Mouse (Mus musculus): ENCODE measurements around the gene Cdk11b. TPM values are rescaled to one million over a fixed set of nuclear protein-coding genes. Genes with fewer than 3 reads are reported as not detected.
A peak's percentile ranks its signal among the peaks of the same experiment; 100 is the strongest.

Cdk11b gene
- polyA plus RNA-seq, 1 experiment from 2014 or later = 49.4 TPM

GRCm38 (mm10) chr4:155589356-155589755 lies 35.3 kb upstream of the Cdk11b start:
- H3K4me3 ChIP-seq (replicated peaks; ENCODE audit: low read depth, low read length) = no peak overlapping the region
- peaks cover 67% of the 10 kb centered on the region for H3K36me3 ChIP-seq (ENCODE audit: control insufficient read depth, insufficient read depth, low read length)
- DNase-seq (no peak), ATAC-seq (ENCODE audit: low FRiP score, low TSS enrichment) (no peak)
- WGBS = 93% methylated on average over 5 of the region's 5 CpGs
- no peaks in the 10 kb centered on the region for H3K4me1 ChIP-seq (ENCODE audit: control insufficient read depth, insufficient read depth, low read length)
- H3K4me2 ChIP-seq (ENCODE audit: low read length) = no peak overlapping the region
- H3K9me3 ChIP-seq (ENCODE audit: control insufficient read depth, low read length) = no peaks in the 10 kb centered on the region
- no peak overlapping the region for H3K27ac ChIP-seq (replicated peaks; ENCODE audit: low read depth, low read length)
- H3K9ac ChIP-seq (replicated peaks; ENCODE audit: low read length) = no peak overlapping the region
- H3K27me3 ChIP-seq (ENCODE audit: control insufficient read depth, insufficient read depth, low read length) = no peaks in the 10 kb centered on the region

GRCm38 (mm10) chr4:155591012-155591719 lies 33.5 kb upstream of the Cdk11b start:
- no peak overlapping the region for H3K4me3 ChIP-seq (replicated peaks; ENCODE audit: low read depth, low read length)
- WGBS = 88% methylated on average over 7 of the region's 7 CpGs
- peaks cover 49% of the 10 kb centered on the region for H3K36me3 ChIP-seq (ENCODE audit: control insufficient read depth, insufficient read depth, low read length)

GRCm38 (mm10) chr4:155593780-155594179 lies 30.9 kb upstream of the Cdk11b start:
- Histone ChIP-seq H3K4me3 (replicated peaks; ENCODE audit: low read depth, low read length) (no peak overlapping the region), H3K36me3 (ENCODE audit: control insufficient read depth, insufficient read depth, low read length) (peaks cover 23% of the 10 kb centered on the region), H3K4me1 (ENCODE audit: control insufficient read depth, insufficient read depth, low read length) (no peaks in the 10 kb centered on the region), H3K27ac (replicated peaks; ENCODE audit: low read depth, low read length) (no peak overlapping the region), H3K27me3 (ENCODE audit: control insufficient read depth, insufficient read depth, low read length) (no peaks in the 10 kb centered on the region), H3K9me3 (ENCODE audit: control insufficient read depth, low read length) (no peaks in the 10 kb centered on the region), H3K9ac (replicated peaks; ENCODE audit: low read length) (no peak overlapping the region), H3K4me2 (ENCODE audit: low read length) (no peak overlapping the region)
- ATAC-seq (ENCODE audit: low FRiP score, low TSS enrichment) = no peak
- no peak for DNase-seq
- 54% methylated on average over 1 of the region's 1 CpGs for WGBS

More at GRCm38 (mm10) chr4:155591012-155591719, 33.5 kb upstream of the Cdk11b start:
- H3K9ac ChIP-seq (replicated peaks; ENCODE audit: low read length) = no peak overlapping the region
- no peaks in the 10 kb centered on the region for H3K27me3 ChIP-seq (ENCODE audit: control insufficient read depth, insufficient read depth, low read length)
- ATAC-seq (ENCODE audit: low FRiP score, low TSS enrichment) (no peak), DNase-seq (no peak)
- H3K27ac ChIP-seq (replicated peaks; ENCODE audit: low read depth, low read length) = no peak overlapping the region
- H3K9me3 ChIP-seq (ENCODE audit: control insufficient read depth, low read length) = no peaks in the 10 kb centered on the region
- no peaks in the 10 kb centered on the region for H3K4me1 ChIP-seq (ENCODE audit: control insufficient read depth, insufficient read depth, low read length)
- H3K4me2 ChIP-seq (ENCODE audit: low read length) = no peak overlapping the region

- H3K36me3 ChIP-seq (ENCODE audit: control insufficient read depth, insufficient read depth, low read length) = 0 out of 2 replicates have a peak, but pooled peaks cover 4% of the 10 kb centered on the region
- no peak overlapping the region for H3K4me2 ChIP-seq (ENCODE audit: low read length)
- no peak overlapping the region for H3K27ac ChIP-seq (replicated peaks; ENCODE audit: low read depth, low read length)
- no peaks in the 10 kb centered on the region for H3K9me3 ChIP-seq (ENCODE audit: control insufficient read depth, low read length)
- ATAC-seq (ENCODE audit: low FRiP score, low TSS enrichment) (no peak), DNase-seq (no peak)
- 82% methylated on average over 3 of the region's 3 CpGs for WGBS
- no peaks in the 10 kb centered on the region for H3K27me3 ChIP-seq (ENCODE audit: control insufficient read depth, insufficient read depth, low read length)
- no peak overlapping the region for H3K4me3 ChIP-seq (replicated peaks; ENCODE audit: low read depth, low read length)
- H3K9ac ChIP-seq (replicated peaks; ENCODE audit: low read length) = no peak overlapping the region
- no peaks in the 10 kb centered on the region for H3K4me1 ChIP-seq (ENCODE audit: control insufficient read depth, insufficient read depth, low read length)
These were observed 28.9 kb upstream of the Cdk11b start for GRCm38 (mm10) chr4:155595777-155596176.

GRCm38 (mm10) chr4:155596606-155597005 lies 28.0 kb upstream of the Cdk11b start:
- H3K27me3 ChIP-seq (ENCODE audit: control insufficient read depth, insufficient read depth, low read length) = no peaks in the 10 kb centered on the region
- no peaks in the 10 kb centered on the region for H3K4me1 ChIP-seq (ENCODE audit: control insufficient read depth, insufficient read depth, low read length)
- no peak overlapping the region for H3K9ac ChIP-seq (replicated peaks; ENCODE audit: low read length)
- 75% methylated on average over 5 of the region's 5 CpGs for WGBS
- ATAC-seq (ENCODE audit: low FRiP score, low TSS enrichment) (no peak), DNase-seq (no peak)
- no peak overlapping the region for H3K4me2 ChIP-seq (ENCODE audit: low read length)
- no peak overlapping the region for H3K27ac ChIP-seq (replicated peaks; ENCODE audit: low read depth, low read length)
- H3K9me3 ChIP-seq (ENCODE audit: control insufficient read depth, low read length) = no peaks in the 10 kb centered on the region
- no peak overlapping the region for H3K4me3 ChIP-seq (replicated peaks; ENCODE audit: low read depth, low read length)
- no peaks in the 10 kb centered on the region for H3K36me3 ChIP-seq (ENCODE audit: control insufficient read depth, insufficient read depth, low read length)

DNA sequence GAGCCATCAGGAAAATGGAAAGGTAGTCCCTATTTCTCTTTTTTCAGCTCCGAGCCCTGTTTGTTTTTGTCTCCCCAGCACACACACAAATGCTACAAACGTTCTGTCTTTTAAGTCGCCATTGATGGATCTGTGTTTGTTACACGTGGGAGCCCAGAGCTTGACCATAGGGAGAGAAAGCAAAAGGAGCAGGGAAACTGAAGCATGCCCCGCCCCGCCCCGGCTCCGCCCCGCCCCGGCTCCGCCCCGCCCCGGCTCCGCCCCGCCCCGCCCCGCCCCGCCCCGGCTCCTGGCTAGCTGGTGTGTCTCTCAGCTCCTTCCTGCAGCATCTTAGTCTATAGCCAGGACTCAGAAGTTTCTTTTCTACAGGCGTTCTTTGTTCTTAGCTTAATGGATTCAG lies 26.1 kb upstream of the Cdk11b start:
- no peak overlapping the region for H3K4me3 ChIP-seq (replicated peaks; ENCODE audit: low read depth, low read length)
- H3K36me3 ChIP-seq (ENCODE audit: control insufficient read depth, insufficient read depth, low read length) = peaks cover 4% of the 10 kb centered on the region; the same call in 1 of the 2 replicates
- H3K27ac ChIP-seq (replicated peaks; ENCODE audit: low read depth, low read length) = no peak overlapping the region
- H3K9ac ChIP-seq (replicated peaks; ENCODE audit: low read length) = no peak overlapping the region
- DNase-seq (no peak), ATAC-seq (ENCODE audit: low FRiP score, low TSS enrichment) (no peak)
- 0 out of 2 replicates have a peak, but pooled peaks cover 11% of the 10 kb centered on the region for H3K4me1 ChIP-seq (ENCODE audit: control insufficient read depth, insufficient read depth, low read length)
- H3K9me3 ChIP-seq (ENCODE audit: control insufficient read depth, low read length) = no peaks in the 10 kb centered on the region
- no peak overlapping the region for H3K4me2 ChIP-seq (ENCODE audit: low read length)
- no peaks in the 10 kb centered on the region for H3K27me3 ChIP-seq (ENCODE audit: control insufficient read depth, insufficient read depth, low read length)
- WGBS = 23% methylated on average over 17 of the region's 20 CpGs

DNA sequence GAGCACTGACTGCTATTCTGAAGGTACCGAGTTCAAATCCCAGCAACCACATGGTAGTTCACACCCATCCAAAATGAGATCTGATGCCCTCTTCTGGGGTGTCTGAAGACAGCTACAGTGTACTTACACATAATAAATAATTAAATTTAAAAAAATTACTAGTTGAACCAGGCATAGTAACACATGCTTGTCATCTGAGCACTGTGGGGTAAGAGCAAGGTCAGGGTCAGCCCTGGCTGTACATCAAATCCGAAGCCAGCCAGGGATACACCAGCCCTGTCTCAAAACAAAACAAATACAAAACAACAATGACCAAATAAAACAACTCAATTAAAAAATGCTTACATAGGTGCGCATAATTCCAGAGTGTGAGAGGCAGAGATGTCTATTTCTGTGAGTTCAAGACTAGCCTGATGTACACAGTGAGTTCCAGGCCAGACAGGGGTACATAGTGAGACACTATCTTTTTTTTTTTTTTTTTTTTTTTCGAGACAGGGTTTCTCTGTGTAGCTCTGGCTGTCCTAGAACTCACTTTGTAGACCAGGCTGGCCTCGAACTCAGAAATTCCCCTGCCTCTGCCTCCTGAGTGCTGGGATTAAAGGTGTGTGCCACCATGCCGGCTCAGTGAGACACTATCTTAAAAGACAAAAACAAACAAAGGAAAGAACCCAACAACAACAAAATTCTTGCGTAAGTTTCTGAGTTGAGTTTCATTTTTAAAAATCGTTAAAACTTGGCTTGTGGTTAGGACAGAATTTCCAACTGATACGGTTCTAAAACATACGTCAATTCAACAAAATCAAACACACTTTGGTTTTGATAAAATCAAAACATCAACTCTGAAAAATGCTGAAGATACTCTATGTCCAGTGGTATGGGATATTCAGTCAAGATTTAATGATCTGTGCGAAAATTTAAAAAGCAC lies 24.5 kb upstream of the Cdk11b start:
- no peak for DNase-seq
- H3K27ac ChIP-seq (replicated peaks; ENCODE audit: low read depth, low read length) = peak overlapping the region; percentile 100
- H3K4me3 ChIP-seq (replicated peaks; ENCODE audit: low read depth, low read length) = peak overlapping the region; percentile 96

GRCm38 (mm10) chr4:155601091-155601996 lies 23.3 kb upstream of the Cdk11b start, which contains the start of gene Slc35e2:
Gene Slc35e2, plus strand, starts transcription at chr4:155601416.
- H3K9me3 ChIP-seq (ENCODE audit: control insufficient read depth, low read length) = no peaks in the 10 kb centered on the region
- peaks cover 15% of the 10 kb centered on the region for H3K36me3 ChIP-seq (ENCODE audit: control insufficient read depth, insufficient read depth, low read length)
- peak within 1 kb of the TSS; percentile 94 for H3K9ac ChIP-seq (replicated peaks; ENCODE audit: low read length)
- no peaks in the 10 kb centered on the region for H3K27me3 ChIP-seq (ENCODE audit: control insufficient read depth, insufficient read depth, low read length)
- H3K4me2 ChIP-seq (ENCODE audit: low read length) = peak within 1 kb of the TSS; percentile 88
- peak; percentile 97 for DNase-seq
- H3K4me3 ChIP-seq (replicated peaks; ENCODE audit: low read depth, low read length) = peak within 1 kb of the TSS; percentile 96
- H3K4me1 ChIP-seq (ENCODE audit: control insufficient read depth, insufficient read depth, low read length) = 0 out of 2 replicates have a peak, but pooled peaks cover 11% of the 10 kb centered on the region
- peak within 1 kb of the TSS; percentile 100 for H3K27ac ChIP-seq (replicated peaks; ENCODE audit: low read depth, low read length)
- ATAC-seq (ENCODE audit: low FRiP score, low TSS enrichment) = peak; percentile 96
- 1% methylated on average over 65 of the region's 65 CpGs for WGBS

More for the DNA sequence above, 24.5 kb upstream of the Cdk11b start:
- Histone ChIP-seq H3K36me3 (ENCODE audit: control insufficient read depth, insufficient read depth, low read length) (peaks cover 13% of the 10 kb centered on the region; the same call in 1 of the 2 replicates), H3K4me2 (ENCODE audit: low read length) (peak overlapping the region; percentile 88), H3K27me3 (ENCODE audit: control insufficient read depth, insufficient read depth, low read length) (no peaks in the 10 kb centered on the region), H3K9me3 (ENCODE audit: control insufficient read depth, low read length) (no peaks in the 10 kb centered on the region), H3K4me1 (ENCODE audit: control insufficient read depth, insufficient read depth, low read length) (0 out of 2 replicates have a peak, but pooled peaks cover 11% of the 10 kb centered on the region), H3K9ac (replicated peaks; ENCODE audit: low read length) (peak overlapping the region; percentile 94)
- 89% methylated on average over 10 of the region's 11 CpGs for WGBS
- ATAC-seq (ENCODE audit: low FRiP score, low TSS enrichment) = no peak
